Mouse (Mus musculus) liver, embryonic 16.5 days (tissue): ENCODE results near the gene Lrfn3. TPM values are rescaled to one million over a fixed set of nuclear protein-coding genes. Genes with fewer than 3 reads are reported as not detected.

Experiments
- ATAC-seq: fragments of 200-750 bp; cut with Nextera tagmentation; 2 replicates; pipeline ENCODE4 v1.8.0; 2017; ENCODE audit warnings: low read depth, mild to moderate bottlenecking, moderate number of reproducible peaks, moderate library complexity
- H3K27ac ChIP-seq: fragments of 300-500 bp; sonication (generic); 2 replicates; pipeline ENCODE4 v1.5.1; 2014; ENCODE audit warnings: mild to moderate bottlenecking, low read length
- H3K27me3 ChIP-seq: fragments of 300-500 bp; sonication (generic); 2 replicates; pipeline ENCODE4 v1.6.1; 2014; ENCODE audit warnings: low read depth, low read length, mixed read lengths; ENCODE audit not compliant: control insufficient read depth, insufficient read depth
- H3K36me3 ChIP-seq: fragments of 300-500 bp; sonication (generic); 2 replicates; pipeline ENCODE4 v1.6.1; 2014; ENCODE audit warnings: mild to moderate bottlenecking; ENCODE audit not compliant: control insufficient read depth, insufficient read depth
- H3K4me1 ChIP-seq: fragments of 300-500 bp; sonication (generic); 2 replicates; pipeline ENCODE4 v1.6.1; 2014; ENCODE audit warnings: low read depth, low read length, mixed read lengths; ENCODE audit not compliant: control insufficient read depth
- H3K4me2 ChIP-seq: fragments of 300-500 bp; sonication (generic); 2 replicates; pipeline ENCODE4 v1.6.1; 2014; ENCODE audit warnings: low read depth, low read length, mixed read lengths
- H3K4me3 ChIP-seq: fragments of 300-500 bp; sonication (generic); 2 replicates; pipeline ENCODE4 v1.5.1; 2014; ENCODE audit warnings: low read depth, mild to moderate bottlenecking, low read length
- H3K9ac ChIP-seq: fragments of 300-500 bp; sonication (generic); 2 replicates; pipeline ENCODE4 v1.6.1; 2014; ENCODE audit warnings: low read depth, low read length
- H3K9me3 ChIP-seq: fragments of 300-500 bp; sonication (generic); replicated peaks from 2 replicates; pipeline ENCODE4 v1.6.1; 2016; ENCODE audit warnings: low read length; ENCODE audit not compliant: control insufficient read depth
- WGBS: fragments of 180-500 bp; shearing (Covaris S2); extraction: QIAGEN DNeasy Blood & Tissue Kit; methylation state at CpG from one replicate; pipeline ENCODE4 v1.1.7; 2014; ENCODE audit not compliant: insufficient replicate concordance; 5-methylcytosine and 5-hydroxymethylcytosine counted together
- polyA plus RNA-seq: library from polyadenylated mRNA; unstranded; fragments of >200 nt; fragmentation: Nextera tagmentation; extraction: Ambion mirVana; gene quantifications from 2 replicates; pipeline ENCODE4 v1.2.1, GENCODE M21; 2015

Lrfn3 gene
- polyA plus RNA-seq, 1 experiment from 2014 or later = 2.1 TPM

DNA sequence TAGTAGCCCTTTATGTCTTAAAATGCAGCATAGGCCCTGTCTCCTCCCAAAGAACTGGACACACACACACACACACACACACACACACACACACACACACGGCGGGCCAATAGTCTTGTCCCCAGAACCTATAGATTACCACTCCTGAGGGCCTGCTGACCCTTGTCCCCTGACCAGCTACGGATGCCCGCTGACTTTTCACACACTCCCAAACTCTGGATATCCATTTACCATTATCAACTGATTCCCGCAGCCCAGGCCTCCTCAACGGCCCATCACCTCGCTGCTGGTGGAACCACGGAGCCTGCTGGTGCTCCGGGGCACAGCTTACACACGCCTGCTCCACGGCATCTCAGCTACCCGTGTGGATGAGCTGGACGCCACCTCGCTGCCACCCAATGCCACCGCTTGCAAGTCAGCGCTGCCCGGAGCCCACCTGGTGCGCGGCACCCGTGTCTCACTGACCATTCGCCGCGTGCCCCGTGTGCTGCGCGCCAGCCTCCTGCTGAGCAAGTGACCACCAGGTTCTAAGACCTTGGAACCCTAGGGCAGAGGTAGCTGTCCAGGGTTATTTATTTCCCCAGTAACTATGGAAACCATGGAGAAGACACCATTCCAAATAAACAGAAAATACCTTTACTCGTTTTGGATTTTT is 48.8 kb downstream of the Lrfn3 start:
- H3K4me3 ChIP-seq = peak overlapping the region; percentile 47
- peak overlapping the region; percentile 38 for H3K4me2 ChIP-seq
- no peak overlapping the region for H3K27ac ChIP-seq
- H3K36me3 ChIP-seq = no peaks in the 10 kb centered on the region
- H3K27me3 ChIP-seq = no peaks in the 10 kb centered on the region
- H3K9ac ChIP-seq = peak overlapping the region; percentile 37; the same call in 1 of the 2 replicates
- no peaks in the 10 kb centered on the region for H3K9me3 ChIP-seq
- 58% methylated on average over 27 of the region's 27 CpGs for WGBS
- H3K4me1 ChIP-seq = peaks cover 8% of the 10 kb centered on the region
- ATAC-seq = peak; percentile 49

DNA sequence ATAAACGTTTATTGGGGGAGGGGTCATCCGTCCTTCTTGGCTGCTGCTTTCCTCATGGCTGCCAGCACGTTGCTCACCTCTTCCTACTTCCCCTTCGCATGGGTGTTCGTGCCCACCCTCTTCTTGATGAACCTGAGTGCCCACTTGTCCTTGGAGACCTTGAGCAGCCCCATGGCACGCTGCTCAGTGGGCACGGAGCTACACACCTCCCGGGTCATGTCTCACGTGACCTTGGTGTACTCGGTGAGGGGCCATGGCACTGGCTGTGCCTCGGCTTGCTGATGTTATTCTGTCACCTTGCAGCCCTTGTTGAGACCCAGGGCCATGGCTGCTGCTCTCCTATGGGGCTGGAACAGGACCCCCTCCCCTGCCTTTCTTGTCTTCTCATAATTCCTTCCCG is 52.4 kb downstream of the Lrfn3 start:
- no peaks in the 10 kb centered on the region for H3K36me3 ChIP-seq
- H3K9me3 ChIP-seq = no peaks in the 10 kb centered on the region
- H3K27ac ChIP-seq = no peak overlapping the region
- no peaks in the 10 kb centered on the region for H3K27me3 ChIP-seq
- H3K4me1 ChIP-seq = peaks cover 12% of the 10 kb centered on the region
- no peak overlapping the region for H3K9ac ChIP-seq
- no peak overlapping the region for H3K4me3 ChIP-seq
- H3K4me2 ChIP-seq = no peak overlapping the region
- WGBS = 72% methylated on average over 12 of the region's 12 CpGs
- ATAC-seq = no peak

DNA sequence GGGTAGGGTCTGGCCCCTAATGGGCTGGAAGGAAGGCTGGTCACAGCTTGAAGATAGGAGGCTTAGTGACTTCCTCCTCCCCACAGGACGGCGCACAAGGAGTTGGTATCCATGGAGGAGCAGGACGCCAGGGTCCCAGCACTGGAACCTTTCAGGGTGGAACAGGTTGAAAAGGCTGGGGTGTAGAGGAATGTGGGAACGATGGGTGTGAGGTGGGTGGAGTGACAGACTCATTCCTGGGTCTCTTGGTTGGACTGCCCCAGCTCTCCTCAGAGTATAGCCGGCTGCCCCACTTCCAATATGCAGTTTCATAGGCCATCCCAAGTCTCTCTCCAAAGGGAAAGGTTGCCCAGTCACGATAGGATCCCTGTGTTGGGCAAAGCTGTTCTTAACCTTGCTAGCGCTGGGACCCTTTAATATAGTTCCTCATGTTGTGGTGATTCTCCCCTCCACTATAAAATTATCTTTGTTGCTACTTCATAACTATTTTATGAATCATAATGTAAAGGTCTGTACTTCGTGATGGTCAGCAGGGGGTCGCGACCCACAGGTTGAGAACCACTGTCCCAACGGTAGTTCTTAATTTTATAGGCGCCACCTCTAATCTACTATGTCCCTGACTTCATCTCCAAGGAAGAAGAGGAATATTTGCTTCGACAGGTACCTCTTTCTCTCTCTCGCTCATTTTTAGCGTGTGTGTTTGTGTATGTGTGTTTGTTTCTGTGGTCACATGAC is 53.0 kb downstream of the Lrfn3 start:
- ATAC-seq = no peak

DNA sequence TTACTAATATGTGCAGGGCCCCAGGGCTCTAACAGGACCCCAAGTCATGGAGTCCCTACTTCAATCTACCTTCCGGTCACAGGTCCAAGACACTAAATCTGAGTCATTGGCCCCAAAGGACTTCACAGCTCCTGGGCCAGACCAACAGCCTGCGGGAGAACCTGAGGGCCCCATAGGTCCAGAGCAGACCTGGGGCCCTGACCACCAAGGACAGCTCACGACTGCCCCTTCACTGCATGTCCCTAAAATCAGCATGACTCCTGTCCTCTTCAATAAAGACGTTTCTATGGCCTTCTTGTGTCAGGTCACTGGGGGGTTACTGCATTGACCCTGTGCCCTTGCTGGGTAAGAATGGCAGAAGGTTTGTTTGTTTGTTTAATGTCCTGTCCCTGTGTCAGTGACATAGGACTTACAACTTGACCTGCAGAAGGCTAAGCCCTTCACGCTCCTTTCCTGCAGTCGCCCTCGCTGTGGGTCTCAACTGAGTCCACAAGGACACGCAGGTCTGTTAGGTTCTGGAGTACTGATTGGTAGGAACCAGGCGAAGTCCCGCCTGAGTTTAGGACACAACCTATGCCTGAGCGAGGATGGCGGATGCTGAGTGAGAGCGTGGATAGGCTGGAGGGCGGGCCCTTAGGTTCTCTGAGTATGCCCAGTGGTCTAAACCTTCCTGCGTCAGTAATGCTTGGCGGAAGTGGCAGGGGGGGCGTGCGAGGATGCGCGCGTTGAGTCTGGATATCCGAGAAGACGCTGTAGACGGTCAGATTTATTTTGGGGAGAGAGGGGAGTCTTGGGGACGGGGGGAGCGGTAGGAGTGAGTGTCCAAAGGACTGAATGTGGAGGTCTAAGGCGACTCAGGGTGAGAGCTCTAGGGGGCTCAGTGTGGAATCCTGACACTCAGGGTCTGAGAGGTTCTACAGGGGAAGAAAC is 54.2 kb downstream of the Lrfn3 start, which contains the start of gene Alkbh6:
Gene Alkbh6 (plus strand): TSS at position 642 of the 930 bp plus-strand sequence.
- Histone ChIP-seq H3K9me3 (no peaks in the 10 kb centered on the region), H3K9ac (peak within 1 kb of the TSS; percentile 55), H3K4me2 (peak within 1 kb of the TSS; percentile 78), H3K4me1 (peaks cover 12% of the 10 kb centered on the region), H3K27ac (no peak within 1 kb of the TSS; the same call in 1 of the 2 replicates), H3K4me3 (peak within 1 kb of the TSS; percentile 62), H3K36me3 (no peaks in the 10 kb centered on the region), H3K27me3 (no peaks in the 10 kb centered on the region)
- WGBS = 4% methylated on average over 27 of the region's 27 CpGs
- peak; percentile 100 for ATAC-seq

More for the DNA sequence above, 53.0 kb downstream of the Lrfn3 start:
- H3K36me3 ChIP-seq = no peaks in the 10 kb centered on the region
- no peak overlapping the region for H3K27ac ChIP-seq
- H3K4me2 ChIP-seq = peak overlapping the region; percentile 78
- H3K9ac ChIP-seq = peak overlapping the region; percentile 55
- peaks cover 12% of the 10 kb centered on the region for H3K4me1 ChIP-seq
- H3K4me3 ChIP-seq = peak overlapping the region; percentile 62
- H3K27me3 ChIP-seq = no peaks in the 10 kb centered on the region
- 54% methylated on average over 15 of the region's 15 CpGs for WGBS
- H3K9me3 ChIP-seq = no peaks in the 10 kb centered on the region

DNA sequence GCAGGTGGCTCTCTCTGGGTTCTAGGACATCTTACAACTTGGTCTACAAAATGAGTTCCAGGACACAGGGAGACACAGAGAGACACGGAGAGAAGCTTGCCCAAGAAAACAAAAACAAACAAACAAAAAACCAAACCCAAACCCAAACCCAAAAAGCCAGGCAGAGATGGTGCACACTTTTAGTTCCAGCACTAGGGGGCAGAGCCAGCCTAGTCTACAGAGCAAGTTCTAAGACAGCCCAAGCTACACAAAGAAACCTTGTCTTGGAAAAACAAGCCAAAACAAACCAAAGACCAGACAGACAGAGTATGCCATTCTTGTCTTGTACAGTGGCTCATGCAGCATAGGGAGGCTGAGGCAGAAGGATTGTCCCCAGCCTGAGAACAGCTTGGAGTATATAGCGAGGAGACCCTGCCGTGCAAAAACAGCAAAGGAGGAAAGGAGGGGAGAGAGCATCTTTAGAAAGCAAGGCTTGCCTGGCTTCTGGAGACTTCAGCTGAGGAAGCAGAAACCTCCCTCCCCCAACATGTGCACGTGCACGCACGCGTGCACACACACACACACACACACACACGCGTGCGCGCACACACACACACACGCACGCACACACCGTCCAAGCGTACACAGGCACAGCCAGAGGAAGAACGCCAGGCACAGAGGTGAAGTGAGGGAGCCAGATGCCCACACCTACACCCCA is 56.3 kb downstream of the Lrfn3 start:
- no peaks in the 10 kb centered on the region for H3K9me3 ChIP-seq
- ATAC-seq = no peak
- no peak overlapping the region for H3K4me2 ChIP-seq
- no peaks in the 10 kb centered on the region for H3K27me3 ChIP-seq
- H3K4me1 ChIP-seq = peaks cover 12% of the 10 kb centered on the region
- H3K9ac ChIP-seq = no peak overlapping the region
- no peak overlapping the region for H3K4me3 ChIP-seq
- no peak overlapping the region for H3K27ac ChIP-seq
- H3K36me3 ChIP-seq = no peaks in the 10 kb centered on the region
- WGBS = 80% methylated on average over 16 of the region's 16 CpGs

Other genes with a start within 250 kb of the Lrfn3 start
- gene Zfp382, start 240.8 kb downstream of the Lrfn3 start, polyA plus RNA-seq = 1.0 and 1.4 TPM in 2 replicates
- gene Zfp146, start 193.0 kb downstream of the Lrfn3 start, polyA plus RNA-seq = 3.7 TPM in 2 replicates
- gene Cox7a1, start 178.6 kb downstream of the Lrfn3 start, polyA plus RNA-seq = 6.6 and 9.1 TPM in 2 replicates
- 29.6 and 30.7 TPM in 2 replicates for gene Capns1, start 164.0 kb downstream of the Lrfn3 start, polyA plus RNA-seq
- 36.5 and 39.4 TPM in 2 replicates for gene Polr2i, start 130.8 kb downstream of the Lrfn3 start, polyA plus RNA-seq
- gene Tbcb, start 130.5 kb downstream of the Lrfn3 start, polyA plus RNA-seq = 34.4 and 37.8 TPM in 2 replicates
- gene Ovol3, start 127.0 kb downstream of the Lrfn3 start, polyA plus RNA-seq = not detected in 2 replicates
- gene Thap8, start 82.7 kb downstream of the Lrfn3 start, polyA plus RNA-seq = 0.11 and 0.19 TPM in 2 replicates
- gene Wdr62, start 82.4 kb downstream of the Lrfn3 start, polyA plus RNA-seq = 6.5 and 7.5 TPM in 2 replicates
- 0.50 and 0.90 TPM in 2 replicates for gene Clip3, start 71.0 kb downstream of the Lrfn3 start, polyA plus RNA-seq
- 15.8 and 18.0 TPM in 2 replicates for gene Alkbh6, start 54.1 kb downstream of the Lrfn3 start, polyA plus RNA-seq
- 17.0 and 22.4 TPM in 2 replicates for gene Syne4, start 48.0 kb downstream of the Lrfn3 start, polyA plus RNA-seq
- gene E130208F15Rik, start 41.0 kb downstream of the Lrfn3 start, polyA plus RNA-seq = 0.30 and 0.88 TPM in 2 replicates
- gene Sdhaf1, start 38.9 kb downstream of the Lrfn3 start, polyA plus RNA-seq = 4.3 and 4.6 TPM in 2 replicates
- 150 and 154 TPM in 2 replicates for gene Tyrobp, start 51.0 kb upstream of the Lrfn3 start, polyA plus RNA-seq
- gene Hcst, start 57.1 kb upstream of the Lrfn3 start, polyA plus RNA-seq = 7.2 and 7.8 TPM in 2 replicates
- 1.4 and 1.7 TPM in 2 replicates for gene Nfkbid, start 59.0 kb upstream of the Lrfn3 start, polyA plus RNA-seq
- gene Aplp1, start 82.8 kb upstream of the Lrfn3 start, polyA plus RNA-seq = 4.2 and 4.4 TPM in 2 replicates
- 0.12 and 0.23 TPM in 2 replicates for gene Kirrel2, start 94.9 kb upstream of the Lrfn3 start, polyA plus RNA-seq
- 0.09 and 0.19 TPM in 2 replicates for gene Nphs1, start 95.5 kb upstream of the Lrfn3 start, polyA plus RNA-seq
- gene Prodh2, start 130.8 kb upstream of the Lrfn3 start, polyA plus RNA-seq = 79.3 and 85.2 TPM in 2 replicates
- gene Arhgap33, start 172.3 kb upstream of the Lrfn3 start, polyA plus RNA-seq = 1.8 and 2.6 TPM in 2 replicates
- 5.3 and 6.9 TPM in 2 replicates for gene Hspb6, start 189.4 kb upstream of the Lrfn3 start, polyA plus RNA-seq
- gene Proser3, start 189.5 kb upstream of the Lrfn3 start, polyA plus RNA-seq = 2.7 and 3.0 TPM in 2 replicates
- 22.7 and 23.7 TPM in 2 replicates for gene Lin37, start 197.1 kb upstream of the Lrfn3 start, polyA plus RNA-seq
- gene U2af1l4, start 200.5 kb upstream of the Lrfn3 start, polyA plus RNA-seq = 31.5 and 32.6 TPM in 2 replicates
- gene Gm49396, start 200.6 kb upstream of the Lrfn3 start, polyA plus RNA-seq = 3.8 and 4.1 TPM in 2 replicates
- 65.0 and 70.1 TPM in 2 replicates for gene Psenen, start 200.9 kb upstream of the Lrfn3 start, polyA plus RNA-seq
- gene Igflr1, start 202.7 kb upstream of the Lrfn3 start, polyA plus RNA-seq = 2.1 and 2.2 TPM in 2 replicates
- 2.7 and 3.5 TPM in 2 replicates for gene Kmt2b, start 226.0 kb upstream of the Lrfn3 start, polyA plus RNA-seq
- 0.21 and 0.34 TPM in 2 replicates for gene Zbtb32, start 236.1 kb upstream of the Lrfn3 start, polyA plus RNA-seq